8 mouse cellular contexts compared by ENCODE assay signal in the genomic region with DNA sequence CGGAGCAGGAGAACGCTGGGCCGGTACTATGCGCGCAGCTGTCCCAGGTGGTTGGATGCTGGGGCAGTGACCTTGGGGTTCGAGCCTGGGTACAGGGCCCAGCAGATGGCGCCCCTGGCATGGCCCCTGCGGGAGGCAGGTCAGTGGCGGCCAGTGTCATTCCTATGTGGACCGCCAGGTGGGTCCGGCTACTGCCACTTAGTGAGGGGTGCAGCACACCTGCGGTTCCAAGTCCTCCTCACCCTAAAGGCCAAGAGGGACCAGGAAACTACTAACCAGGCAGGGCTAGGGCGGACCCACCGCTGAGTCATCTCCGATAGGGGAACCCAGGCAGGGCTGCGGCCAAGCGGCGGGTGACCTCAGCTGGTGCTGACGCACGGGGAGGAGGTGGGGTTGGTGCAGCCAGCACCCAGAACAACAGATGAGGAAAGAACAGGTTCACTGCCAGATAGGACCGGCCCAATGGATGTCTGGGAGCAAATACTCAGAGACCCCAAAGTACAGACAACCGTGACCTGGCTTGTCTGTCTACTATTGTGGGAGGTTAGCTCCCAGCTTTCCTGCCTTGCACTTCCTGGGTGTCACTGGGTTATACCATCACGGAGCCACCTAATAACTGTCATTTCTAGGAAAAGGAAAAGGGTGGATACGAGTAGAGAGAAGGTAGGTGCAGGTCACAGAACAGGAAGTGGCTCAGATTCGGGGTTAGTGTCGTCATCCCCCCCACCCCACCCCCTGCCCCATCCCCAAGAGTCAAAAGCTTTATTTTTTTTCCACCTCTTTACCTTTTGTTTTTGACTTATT. TPM values are rescaled to one million over a fixed set of nuclear protein-coding genes. Genes with fewer than 3 reads are reported as not detected.
DNase-seq lines count a peak whose midpoint lies in the region; ATAC-seq and TF ChIP-seq lines count a peak whose summit lies in the region.

No protein-coding gene starts in this region.

- H3K9ac ChIP-seq in midbrain, embryonic 11.5 days (ENCODE audit: low read length) = no peak overlapping the region
- H3K9ac ChIP-seq in midbrain, embryonic 15.5 days = no peak overlapping the region
- peak overlapping the region; percentile 79 for H3K9ac ChIP-seq in liver, embryonic 13.5 days
- H3K9ac ChIP-seq in neural tube, embryonic 11.5 days (ENCODE audit: low read length) = peak overlapping the region; percentile 26; the same call in 1 of the 2 replicates

- no peaks in the 10 kb centered on the region for H3K36me3 ChIP-seq in midbrain, embryonic 11.5 days (ENCODE audit: control insufficient read depth, insufficient read depth, low read length)
- H3K36me3 ChIP-seq in midbrain, embryonic 15.5 days (replicated peaks) = no peaks in the 10 kb centered on the region
- H3K36me3 ChIP-seq in liver, embryonic 13.5 days = no peaks in the 10 kb centered on the region
- no peaks in the 10 kb centered on the region for H3K36me3 ChIP-seq in neural tube, embryonic 11.5 days (ENCODE audit: control insufficient read depth, insufficient read depth, low read length)

- no peaks in the 10 kb centered on the region for H3K9me3 ChIP-seq in midbrain, embryonic 11.5 days (ENCODE audit: control insufficient read depth, low read length)
- no peaks in the 10 kb centered on the region for H3K9me3 ChIP-seq in midbrain, embryonic 15.5 days
- H3K9me3 ChIP-seq in liver, embryonic 13.5 days (replicated peaks) = no peaks in the 10 kb centered on the region
- no peaks in the 10 kb centered on the region for H3K9me3 ChIP-seq in neural tube, embryonic 11.5 days (ENCODE audit: control insufficient read depth, low read length)

- DNase-seq in midbrain, embryonic 11.5 days (ENCODE audit: low spot score, missing footprints) = peak; percentile 92
- DNase-seq in cerebellum, adult 2 months = peak; percentile 56 to 71
- DNase-seq in gastrocnemius, postnatal 10 days = peak; percentile 85
- DNase-seq in liver, embryonic 13.5 days = peak; percentile 93
- peak; percentile 69 for DNase-seq in neural tube, embryonic 11.5 days (ENCODE audit: low spot score)
- DNase-seq in thymus, adult 18-20 months = peak; percentile 62 to 69

- WGBS in midbrain, embryonic 11.5 days = 26% methylated on average over 26 of the region's 26 CpGs
- 29% methylated on average over 26 of the region's 26 CpGs for WGBS in midbrain, embryonic 15.5 days
- 40% methylated on average over 26 of the region's 26 CpGs for WGBS in cerebellum, adult 2 months
- 5% methylated on average over 26 of the region's 26 CpGs for WGBS in liver, embryonic 13.5 days (ENCODE audit: insufficient replicate concordance)
- WGBS in neural tube, embryonic 11.5 days = 24% methylated on average over 26 of the region's 26 CpGs

- no peaks in the 10 kb centered on the region; the same call in 1 of the 2 replicates for H3K27me3 ChIP-seq in midbrain, embryonic 11.5 days (ENCODE audit: control insufficient read depth, insufficient read depth, low read length)
- no peaks in the 10 kb centered on the region for H3K27me3 ChIP-seq in midbrain, embryonic 15.5 days (replicated peaks)
- no peaks in the 10 kb centered on the region for H3K27me3 ChIP-seq in cerebellum, adult 2 months (ENCODE audit: control insufficient read depth, insufficient read depth, low read length)
- H3K27me3 ChIP-seq in liver, embryonic 13.5 days = peaks cover 29% of the 10 kb centered on the region
- no peaks in the 10 kb centered on the region for H3K27me3 ChIP-seq in neural tube, embryonic 11.5 days (ENCODE audit: control insufficient read depth, insufficient read depth, low read length)

- H3K4me2 ChIP-seq in midbrain, embryonic 11.5 days = no peak overlapping the region
- H3K4me2 ChIP-seq in midbrain, embryonic 15.5 days = no peak overlapping the region; the same call in 1 of the 2 replicates
- H3K4me2 ChIP-seq in liver, embryonic 13.5 days = peak overlapping the region; percentile 78
- peak overlapping the region; percentile 7; the same call in 1 of the 2 replicates for H3K4me2 ChIP-seq in neural tube, embryonic 11.5 days (ENCODE audit: low read depth)

- no peak for ATAC-seq in midbrain, embryonic 11.5 days (ENCODE audit: low FRiP score)
- ATAC-seq in midbrain, embryonic 15.5 days (replicated peaks) = no peak
- ATAC-seq in inflammation-experienced regulatory T-cells, adult 6 months = peak; percentile 73
- peak; percentile 92 for ATAC-seq in liver, embryonic 13.5 days (ENCODE audit: low read depth)
- ATAC-seq in neural tube, embryonic 11.5 days (ENCODE audit: insufficient read depth, low FRiP score, low TSS enrichment) = no peak

- H3K27ac ChIP-seq in midbrain, embryonic 11.5 days (ENCODE audit: low read depth, low read length) = no peak overlapping the region
- H3K27ac ChIP-seq in midbrain, embryonic 15.5 days = no peak overlapping the region
- H3K27ac ChIP-seq in cerebellum, adult 2 months (ENCODE audit: insufficient read depth, low read length) = no peak overlapping the region
- peak overlapping the region; percentile 93 for H3K27ac ChIP-seq in liver, embryonic 13.5 days
- 0 out of 2 replicates have a peak overlapping the region, but pooled peaks have one; percentile 39 for H3K27ac ChIP-seq in neural tube, embryonic 11.5 days (ENCODE audit: low read depth, low read length)

- no peak overlapping the region for H3K4me3 ChIP-seq in midbrain, embryonic 11.5 days (ENCODE audit: low read depth, low read length)
- no peak overlapping the region for H3K4me3 ChIP-seq in midbrain, embryonic 15.5 days
- H3K4me3 ChIP-seq in cerebellum, adult 2 months (replicated peaks; ENCODE audit: insufficient read depth, low read depth, low read length) = no peak overlapping the region
- H3K4me3 ChIP-seq in liver, embryonic 13.5 days (replicated peaks) = peak overlapping the region; percentile 51
- H3K4me3 ChIP-seq in neural tube, embryonic 11.5 days (ENCODE audit: low read depth, low read length) = no peak overlapping the region

- TF ChIP-seq POLR2A in cerebellum, adult 2 months (IDR thresholded peaks at IDR 0.05; ENCODE audit: borderline replicate concordance, insufficient read depth, low read length) = no peak

- TF ChIP-seq CTCF in cerebellum, adult 2 months (IDR thresholded peaks at IDR 0.05; ENCODE audit: borderline replicate concordance, insufficient read depth, low read depth, low read length) = peak; percentile 41

- H3K4me1 ChIP-seq in midbrain, embryonic 11.5 days (ENCODE audit: control insufficient read depth, insufficient read depth, low read length) = peaks cover 27% of the 10 kb centered on the region
- peaks cover 53% of the 10 kb centered on the region for H3K4me1 ChIP-seq in midbrain, embryonic 15.5 days
- peaks cover 13% of the 10 kb centered on the region for H3K4me1 ChIP-seq in cerebellum, adult 2 months (ENCODE audit: control insufficient read depth, insufficient read depth, low read length)
- peaks cover 97% of the 10 kb centered on the region for H3K4me1 ChIP-seq in liver, embryonic 13.5 days (replicated peaks)
- H3K4me1 ChIP-seq in neural tube, embryonic 11.5 days (ENCODE audit: control insufficient read depth, insufficient read depth, low read length) = peaks cover 40% of the 10 kb centered on the region

RNA-seq across cellular contexts. Expression of gene Actg1, which starts 5.4 kb away (rescaled TPM):
- 2,965 and 3,081 TPM in 2 replicates for polyA plus RNA-seq in midbrain, embryonic 11.5 days (2014; fragmentation: Nextera tagmentation; extraction: Ambion mirVana)
- 4,418 and 4,467 TPM in 2 replicates for polyA plus RNA-seq in midbrain, embryonic 15.5 days (2015; fragmentation: Nextera tagmentation; extraction: Ambion mirVana)
- polyA plus RNA-seq in cerebellum, adult 2 months (2012; rRNA removed) = 834 and 845 TPM in 2 replicates
- total RNA-seq in gastrocnemius, postnatal 10 days (2021) = 100 to 1,000 TPM; 439 to 618 TPM
- polyA plus RNA-seq in inflammation-experienced regulatory T-cells, adult 6 months (2017; shearing (Covaris generic)) = 1,000 to 10,000 TPM; 2,239 to 4,634 (median 2,897) TPM
- 712 and 750 TPM in 2 replicates for polyA plus RNA-seq in liver, embryonic 13.5 days (2015; fragmentation: Nextera tagmentation; extraction: Ambion mirVana)
- 3,675 and 3,804 TPM in 2 replicates for polyA plus RNA-seq in neural tube, embryonic 11.5 days (2014; fragmentation: Nextera tagmentation; extraction: Ambion mirVana)

RNA-seq across cellular contexts. Expression of gene Fscn2, which starts 7.6 kb away (rescaled TPM):
- polyA plus RNA-seq in midbrain, embryonic 11.5 days (2014; fragmentation: Nextera tagmentation; extraction: Ambion mirVana) = 1.4 TPM in 2 replicates
- 0.84 and 1.4 TPM in 2 replicates for polyA plus RNA-seq in midbrain, embryonic 15.5 days (2015; fragmentation: Nextera tagmentation; extraction: Ambion mirVana)
- polyA plus RNA-seq in cerebellum, adult 2 months (2012; rRNA removed) = 0.29 TPM in 1 of 2 replicates, not detected in the other
- under 1 TPM; 0.50 to 0.61 TPM for total RNA-seq in gastrocnemius, postnatal 10 days (2021)
- under 1 TPM in 1 of 3 experiments, not detected in 2; 0.98 TPM for polyA plus RNA-seq in inflammation-experienced regulatory T-cells, adult 6 months (2017; shearing (Covaris generic))
- polyA plus RNA-seq in liver, embryonic 13.5 days (2015; fragmentation: Nextera tagmentation; extraction: Ambion mirVana) = not detected in 2 replicates
- 0.42 and 0.81 TPM in 2 replicates for polyA plus RNA-seq in neural tube, embryonic 11.5 days (2014; fragmentation: Nextera tagmentation; extraction: Ambion mirVana)

RNA-seq across cellular contexts. Expression of gene Faap100, which starts 24.9 kb away (rescaled TPM):
- 25.3 and 29.2 TPM in 2 replicates for polyA plus RNA-seq in midbrain, embryonic 11.5 days (2014; fragmentation: Nextera tagmentation; extraction: Ambion mirVana)
- 124 TPM in 2 replicates for polyA plus RNA-seq in midbrain, embryonic 15.5 days (2015; fragmentation: Nextera tagmentation; extraction: Ambion mirVana)
- 34.4 and 34.8 TPM in 2 replicates for polyA plus RNA-seq in cerebellum, adult 2 months (2012; rRNA removed)
- total RNA-seq in gastrocnemius, postnatal 10 days (2021) = 10 to 100 TPM; 14.6 to 15.3 TPM
- 10 to 100 TPM; 15.9 to 23.1 (median 17.9) TPM for polyA plus RNA-seq in inflammation-experienced regulatory T-cells, adult 6 months (2017; shearing (Covaris generic))
- 7.8 and 8.7 TPM in 2 replicates for polyA plus RNA-seq in liver, embryonic 13.5 days (2015; fragmentation: Nextera tagmentation; extraction: Ambion mirVana)
- 34.5 and 39.5 TPM in 2 replicates for polyA plus RNA-seq in neural tube, embryonic 11.5 days (2014; fragmentation: Nextera tagmentation; extraction: Ambion mirVana)

Comparison
In these comparisons a context has a peak if more than half of its experiments do, and no peak if none do; other contexts are left out.
1. ATAC-seq: peak in inflammation-experienced regulatory T-cells, adult 6 months (single experiment) and liver, embryonic 13.5 days (single experiment); none in midbrain, embryonic 11.5 days (single experiment), midbrain, embryonic 15.5 days (single experiment) and neural tube, embryonic 11.5 days (single experiment).
2. H3K27ac ChIP-seq: peak in liver, embryonic 13.5 days (single experiment) and neural tube, embryonic 11.5 days (single experiment); none in midbrain, embryonic 11.5 days (single experiment), midbrain, embryonic 15.5 days (single experiment) and cerebellum, adult 2 months (single experiment).
3. H3K4me2 ChIP-seq: peak in liver, embryonic 13.5 days (single experiment) and neural tube, embryonic 11.5 days (single experiment); none in midbrain, embryonic 11.5 days (single experiment) and midbrain, embryonic 15.5 days (single experiment).
4. H3K9ac ChIP-seq: peak in liver, embryonic 13.5 days (single experiment) and neural tube, embryonic 11.5 days (single experiment); none in midbrain, embryonic 11.5 days (single experiment) and midbrain, embryonic 15.5 days (single experiment).
5. Peak in every context shown above with its lines, with median percentiles within 50 percentile points of each other: DNase-seq.